Mouse (Mus musculus) ovary, postnatal 14 days (tissue): ENCODE data around the gene Lpxn.

Experiments
- DNase-seq: peaks from one replicate; pipeline ENCODE4 v3.0.0; 2022; ENCODE audit warnings: low spot score

Lpxn gene

DNA sequence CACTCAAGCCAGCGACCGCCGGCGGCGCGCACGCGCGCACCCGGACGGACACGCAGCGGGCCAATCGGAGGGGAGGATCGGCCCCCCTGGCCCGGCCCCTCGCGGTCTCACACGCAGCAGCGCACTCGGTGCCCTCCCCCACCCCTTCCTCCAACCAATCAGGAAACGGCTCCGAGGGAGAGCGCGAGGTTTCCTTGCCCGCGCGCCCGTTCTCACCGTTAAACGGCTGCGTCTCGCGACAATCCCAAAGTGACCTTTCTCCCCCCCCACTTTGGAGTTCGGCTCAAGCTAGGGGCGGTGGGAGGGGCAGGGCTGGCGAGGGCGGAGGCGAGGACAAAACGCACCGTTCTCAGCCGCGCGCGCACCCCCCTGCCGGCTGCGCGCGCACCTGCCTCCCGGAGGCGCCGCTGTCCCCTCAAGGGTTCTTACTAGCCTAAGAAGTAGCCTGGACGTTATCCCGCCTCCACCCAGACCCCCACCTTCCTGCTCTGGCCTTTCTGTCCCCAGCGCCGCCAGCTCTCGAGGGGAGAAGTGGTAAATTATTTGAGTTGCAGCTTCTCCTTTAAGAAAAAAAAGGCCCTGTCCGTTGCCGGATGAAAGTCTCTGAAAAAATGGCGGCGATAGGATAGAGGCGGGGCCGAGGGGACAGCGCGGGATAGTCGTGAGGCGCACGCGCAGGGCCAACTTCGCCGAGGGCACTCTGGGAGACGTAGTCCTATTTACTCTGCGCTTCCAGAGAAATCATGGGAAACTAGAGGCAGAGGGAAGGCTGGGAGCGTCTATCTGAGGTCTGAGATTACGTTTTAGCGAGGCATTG lies at the start of gene Lpxn, which contains the start of gene Zfp91:
TSS of gene Lpxn (plus strand) at position 683 of the 817 bp plus-strand sequence.
TSS of gene Zfp91 (minus strand) at position 616 of the 817 bp plus-strand sequence.
- peak; percentile 87 for DNase-seq

DNA sequence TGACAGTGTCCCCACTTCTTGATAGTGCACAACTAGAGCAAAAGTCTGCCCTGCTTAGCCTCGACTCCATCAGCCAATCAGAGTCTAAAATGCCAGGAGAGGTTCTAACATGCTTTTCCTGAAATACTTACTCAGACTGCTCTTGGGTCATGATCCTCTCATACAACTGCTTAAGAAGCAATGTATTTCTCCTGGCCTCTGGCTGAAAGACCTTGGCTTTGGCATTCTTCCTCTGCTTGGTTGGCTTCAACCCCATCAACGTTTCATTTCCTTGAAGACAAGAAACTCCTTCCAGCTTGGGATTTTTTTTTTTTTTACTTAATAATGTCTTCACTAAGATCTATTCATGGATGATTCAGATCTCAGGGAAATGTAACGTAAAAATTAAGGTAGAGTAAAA lies 39.7 kb upstream of the Lpxn start:
- no peak for DNase-seq

DNA sequence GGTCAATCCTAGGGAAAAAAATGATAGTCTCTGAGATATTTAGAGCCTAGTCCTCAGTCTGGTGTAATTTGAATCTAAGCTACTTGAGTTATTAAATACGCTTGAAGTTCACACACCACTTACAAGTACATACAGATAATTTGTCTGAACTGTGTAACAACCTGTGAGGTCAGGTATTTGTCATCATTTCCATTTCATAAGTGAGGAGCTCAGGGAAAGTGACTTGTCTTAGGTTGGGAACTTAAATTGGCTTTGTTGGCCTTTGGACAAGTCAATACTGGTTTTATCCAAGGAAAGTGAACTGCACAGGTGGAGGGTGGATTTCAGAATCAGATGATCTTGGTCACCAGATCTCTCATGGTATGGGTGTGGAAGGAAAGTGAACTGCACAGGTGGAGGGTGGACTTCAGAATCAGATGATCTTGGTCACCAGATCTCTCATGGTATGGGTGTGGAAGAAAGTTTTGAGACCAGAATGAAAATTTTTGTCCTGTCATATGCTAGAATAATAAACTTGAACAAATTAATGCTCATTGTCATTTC lies 37.0 kb upstream of the Lpxn start:
- no peak for DNase-seq

DNA sequence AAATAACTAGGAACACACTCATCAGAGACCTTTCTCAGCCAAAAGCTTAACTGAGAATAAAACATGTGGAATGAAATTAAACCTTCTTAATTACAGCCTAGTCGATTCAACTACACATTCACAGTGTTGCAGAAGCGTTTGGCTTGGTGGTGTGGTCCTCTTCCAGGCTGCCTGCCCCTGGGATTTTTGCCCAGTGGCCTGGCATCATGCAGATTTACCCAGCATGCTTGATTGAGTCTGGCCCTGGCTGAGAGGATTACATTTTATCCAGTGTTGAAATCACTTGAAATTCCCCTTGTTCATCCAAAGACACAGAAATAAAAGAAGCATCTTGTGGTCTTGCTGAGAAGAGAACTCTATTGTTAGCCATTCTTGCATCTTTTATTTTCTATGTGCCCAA lies 36.3 kb upstream of the Lpxn start:
- DNase-seq, result peak; percentile 15

- no peak for DNase-seq
Observed at GRCm38 (mm10) chr19:12762212-12763130, 33.5 kb upstream of the Lpxn start.

- DNase-seq, result no peak
Observed at GRCm38 (mm10) chr19:12765308-12765707, 30.7 kb upstream of the Lpxn start, which contains the start of gene Cntf. Gene Cntf (minus strand): TSS chr19:12765632.

GRCm38 (mm10) chr19:12770888-12771287 lies 25.1 kb upstream of the Lpxn start:
- no peak for DNase-seq

DNA sequence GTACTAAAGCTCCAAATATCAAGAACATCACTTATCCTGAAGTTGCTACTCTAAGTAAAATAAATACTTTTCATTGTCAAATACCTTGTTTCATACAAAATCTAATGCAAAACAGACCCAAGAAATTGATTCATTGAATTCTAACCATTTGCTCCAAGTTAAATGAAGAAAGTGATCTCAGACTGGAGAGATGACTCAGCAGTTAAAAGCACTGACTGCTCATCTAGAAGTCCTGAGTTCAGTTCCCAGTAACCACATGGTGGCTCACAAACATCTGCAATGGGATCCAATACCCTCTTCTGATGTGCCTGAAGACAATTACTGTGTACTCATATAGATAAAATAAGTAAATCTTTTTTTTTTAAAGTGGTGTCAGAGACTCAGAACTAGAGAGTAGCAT lies 15.6 kb upstream of the Lpxn start:
- DNase-seq, result no peak

DNA sequence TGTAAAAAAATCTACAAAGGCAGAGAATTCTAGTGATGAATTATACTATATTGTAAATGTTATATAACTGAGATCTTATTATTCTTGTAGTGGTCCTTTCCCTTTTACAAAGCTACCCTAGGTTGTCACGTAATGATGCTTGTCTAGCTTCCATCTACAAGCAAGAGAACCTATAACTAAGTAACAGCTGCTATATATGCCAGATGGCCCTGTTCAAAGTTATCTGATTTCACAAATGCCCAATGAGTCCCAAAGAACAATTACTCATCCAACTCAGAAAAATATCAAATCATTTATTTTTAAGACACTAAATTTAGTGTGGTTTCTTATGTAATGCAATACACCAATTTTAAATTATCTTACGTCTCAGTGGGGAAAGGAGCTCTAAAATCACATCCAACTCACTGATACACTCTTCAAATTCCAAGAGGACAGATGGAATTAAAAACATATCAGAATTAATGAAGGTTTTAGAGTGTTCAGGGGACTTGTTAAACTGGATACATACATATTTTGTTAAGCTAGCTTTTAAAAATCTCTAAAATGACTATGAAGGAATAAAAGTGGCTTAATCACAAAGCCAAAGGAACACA lies 9.1 kb upstream of the Lpxn start:
- no peak for DNase-seq

- no peak for DNase-seq
Observed at GRCm38 (mm10) chr19:12787721-12788120, 8.3 kb upstream of the Lpxn start.

- DNase-seq, result no peak
Observed at GRCm38 (mm10) chr19:12792374-12792773, 3.6 kb upstream of the Lpxn start.

GRCm38 (mm10) chr19:12794056-12795044 lies 1.6 kb upstream of the Lpxn start:
- DNase-seq, result peak; percentile 89

DNA sequence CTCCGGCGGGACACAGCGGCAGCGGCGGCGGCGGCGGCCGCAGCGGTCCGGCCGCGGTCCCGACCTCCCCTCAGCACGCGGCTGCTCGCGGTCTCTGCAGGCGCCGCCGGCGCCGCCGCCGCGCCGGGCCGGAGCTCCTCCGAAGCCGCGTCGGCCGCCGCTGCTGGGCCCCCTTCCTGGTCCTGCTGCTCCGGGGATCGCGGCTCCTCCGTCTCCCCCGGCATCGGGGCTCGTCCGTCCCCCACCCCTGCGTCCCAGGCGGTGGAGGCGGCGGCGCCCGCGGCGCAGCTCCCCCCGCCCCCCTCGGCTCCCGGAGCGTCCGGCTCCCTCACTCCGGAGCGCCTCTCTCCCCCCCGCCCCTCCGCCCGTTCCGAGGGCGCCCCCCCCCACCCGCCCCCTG lies 883 bp upstream of the Lpxn start:
- no peak for DNase-seq

DNA sequence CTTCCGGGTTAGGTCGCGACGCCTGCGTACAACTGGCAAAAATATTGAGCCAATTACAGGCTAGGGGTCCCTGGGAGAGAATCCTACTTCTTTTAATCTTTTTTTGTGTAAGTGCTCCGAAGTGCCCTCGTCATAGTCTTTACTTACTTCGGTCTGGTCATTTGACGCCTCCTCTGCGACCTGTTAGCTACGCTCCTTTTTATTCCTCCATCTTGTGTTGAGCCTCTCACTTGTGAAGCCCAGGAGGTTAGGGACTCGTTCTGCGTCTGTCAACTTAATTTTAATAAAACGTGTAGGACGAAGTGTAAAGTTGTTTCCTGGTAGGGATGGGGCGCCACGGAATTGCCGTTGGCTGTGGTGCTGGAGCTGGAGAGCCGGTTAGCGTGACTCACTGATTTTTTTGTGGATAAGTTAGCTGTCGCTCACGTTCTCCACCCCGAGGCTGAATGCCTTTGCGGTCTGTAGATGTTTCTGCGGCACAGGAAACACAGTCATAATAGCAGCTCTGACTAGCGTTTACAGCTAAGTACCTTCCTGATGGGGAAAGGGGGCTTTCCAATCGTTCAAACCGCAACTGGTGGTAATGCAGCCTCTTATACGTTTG lies 437 bp downstream of the Lpxn start:
- peak; percentile 41 for DNase-seq

- peak; percentile 9 for DNase-seq
Observed at GRCm38 (mm10) chr19:12797071-12797470, 1.1 kb downstream of the Lpxn start.

DNA sequence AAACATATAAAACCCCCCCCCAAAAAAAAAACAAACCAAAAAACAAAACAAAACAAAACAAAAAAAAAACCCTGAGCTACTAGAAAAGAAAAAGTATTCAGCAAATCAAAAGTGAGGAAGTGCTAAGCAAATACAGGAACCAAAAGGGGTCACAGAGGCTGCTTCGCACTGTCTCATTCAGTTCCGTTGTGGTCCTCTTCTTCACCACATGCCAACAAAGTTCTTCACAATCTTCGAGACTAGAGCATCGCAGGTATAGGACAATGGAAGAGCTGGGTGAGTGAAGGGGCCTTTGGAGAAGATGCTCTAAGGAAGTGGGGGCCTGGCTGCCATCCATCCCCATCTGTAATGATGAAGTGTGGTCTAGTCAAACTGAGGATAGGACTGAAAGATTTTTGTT lies 2.4 kb downstream of the Lpxn start:
- no peak for DNase-seq

GRCm38 (mm10) chr19:12799081-12799480 lies 3.1 kb downstream of the Lpxn start:
- DNase-seq, result no peak

DNA sequence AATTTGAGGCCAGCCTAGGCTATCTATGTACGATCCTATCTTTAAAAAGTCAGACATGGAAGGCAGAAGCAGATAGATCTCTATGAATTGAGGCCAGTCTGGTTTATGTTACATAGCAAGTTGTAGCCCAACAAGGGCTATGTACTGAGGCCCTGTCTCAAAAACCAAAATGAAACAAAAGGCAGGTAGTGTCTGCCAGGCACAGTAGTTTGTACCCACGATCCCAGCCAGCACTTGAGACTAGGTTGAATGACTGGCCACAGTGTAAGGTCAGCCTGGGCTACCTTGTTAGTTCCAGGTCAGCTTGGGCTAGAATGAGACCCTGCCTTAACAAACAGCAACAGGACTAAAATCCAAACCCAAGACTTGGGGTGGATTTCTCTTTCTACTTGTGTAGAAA lies 4.6 kb downstream of the Lpxn start:
- DNase-seq, result no peak

GRCm38 (mm10) chr19:12801046-12801445 lies 5.1 kb downstream of the Lpxn start:
- no peak for DNase-seq

- no peak for DNase-seq
Observed at GRCm38 (mm10) chr19:12802830-12803229, 6.8 kb downstream of the Lpxn start.

DNA sequence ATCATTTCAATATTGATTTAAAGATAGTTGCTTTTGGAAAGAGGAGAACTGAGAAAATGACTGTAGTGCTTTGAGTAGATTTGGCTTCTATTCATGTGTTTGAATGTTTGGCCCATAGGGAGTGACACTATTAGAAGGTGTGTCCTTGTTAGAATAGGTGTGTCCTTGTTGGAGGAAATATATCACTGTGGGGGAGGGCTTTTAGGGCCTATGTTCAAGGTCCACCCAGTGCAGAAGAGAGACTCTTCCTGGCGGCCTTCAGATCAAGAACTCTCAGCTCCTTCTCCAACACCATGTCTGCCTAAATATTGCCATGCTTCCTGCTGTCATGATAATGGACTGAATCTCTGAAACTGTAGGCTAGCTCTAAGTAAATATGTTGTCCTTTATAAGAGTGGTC lies 8.2 kb downstream of the Lpxn start:
- no peak for DNase-seq
